Mouse (Mus musculus) large intestine, adult 2 months (tissue): ENCODE measurements around the gene Lhx4. TPM values are rescaled to one million over a fixed set of nuclear protein-coding genes. Genes with fewer than 3 reads are reported as not detected.

Experiments used
- polyA plus RNA-seq: library from polyadenylated mRNA; depleted of rRNA; stranded (reverse); fragments of >200 nt; gene quantifications from 2 replicates; pipeline ENCODE4 v1.2.3, GENCODE M21; 2012; rRNA removed

Lhx4 gene
- polyA plus RNA-seq, 1 experiment = not detected

Other genes with a start within 250 kb of the Lhx4 start
- 35.8 and 43.9 TPM in 2 replicates for gene Acbd6, start 193.6 kb downstream of the Lhx4 start, polyA plus RNA-seq
- gene Qsox1, start 61.2 kb upstream of the Lhx4 start, polyA plus RNA-seq = 110 and 111 TPM in 2 replicates
- gene Cep350, start 221.6 kb upstream of the Lhx4 start, polyA plus RNA-seq = 4.7 and 9.1 TPM in 2 replicates